Mouse (Mus musculus) embryonic facial prominence, embryonic 11.5 days (tissue): ENCODE measurements around the gene Pigu. TPM values are rescaled to one million over a fixed set of nuclear protein-coding genes. Genes with fewer than 3 reads are reported as not detected.

Experiments used
- ATAC-seq: fragments of 200-750 bp; cut with Nextera tagmentation; replicated peaks from 2 replicates; pipeline ENCODE4 v1.8.0; 2017; ENCODE audit warnings: low read depth; ENCODE audit not compliant: insufficient number of reproducible peaks, low FRiP score, low TSS enrichment
- DNase-seq: peaks from one replicate; pipeline ENCODE4 v3.0.0-alpha.2; 2015; ENCODE audit warnings: low spot score
- H3K27ac ChIP-seq: fragments of 300-500 bp; sonication (generic); replicated peaks from 2 replicates; pipeline ENCODE4 v1.5.1; 2014; ENCODE audit warnings: mild to moderate bottlenecking, low read depth, low read length, control low read depth
- H3K27me3 ChIP-seq: fragments of 300-500 bp; sonication (generic); 2 replicates; pipeline ENCODE4 v1.6.1; 2014; ENCODE audit warnings: mild to moderate bottlenecking, low read length, moderate library complexity, mixed read lengths; ENCODE audit not compliant: control insufficient read depth, insufficient read depth
- H3K36me3 ChIP-seq: fragments of 300-500 bp; sonication (generic); replicated peaks from 2 replicates; pipeline ENCODE4 v1.6.1; 2014; ENCODE audit warnings: low read depth, mild to moderate bottlenecking, low read length, moderate library complexity, mixed read lengths; ENCODE audit not compliant: control insufficient read depth, insufficient read depth
- H3K4me1 ChIP-seq: fragments of 300-500 bp; sonication (generic); 2 replicates; pipeline ENCODE4 v1.6.1; 2014; ENCODE audit warnings: low read length, mixed read lengths; ENCODE audit not compliant: control insufficient read depth, insufficient read depth
- H3K4me2 ChIP-seq: fragments of 300-500 bp; sonication (generic); 2 replicates; pipeline ENCODE4 v1.6.1; 2014; ENCODE audit warnings: low read depth, mild to moderate bottlenecking, control low read depth, low read length, moderate library complexity
- H3K4me3 ChIP-seq: fragments of 300-500 bp; sonication (generic); 2 replicates; pipeline ENCODE4 v1.5.1; 2014; ENCODE audit warnings: low read depth, low read length, control low read depth
- H3K9ac ChIP-seq: fragments of 300-500 bp; sonication (generic); replicated peaks from 2 replicates; pipeline ENCODE4 v1.6.1; 2014; ENCODE audit warnings: mild to moderate bottlenecking, control low read depth, low read length
- H3K9me3 ChIP-seq: fragments of 300-500 bp; sonication (generic); replicated peaks from 2 replicates; pipeline ENCODE4 v1.6.1; 2016; ENCODE audit warnings: mild to moderate bottlenecking, low read length, inconsistent platforms, mixed read lengths; ENCODE audit not compliant: control insufficient read depth
- WGBS: fragments of 180-500 bp; shearing (Covaris S2); extraction: QIAGEN DNeasy Blood & Tissue Kit; methylation state at CpG from one replicate; pipeline ENCODE4 v1.1.7; 2014; 5-methylcytosine and 5-hydroxymethylcytosine counted together
- polyA plus RNA-seq: library from polyadenylated mRNA; unstranded; fragments of >200 nt; fragmentation: Nextera tagmentation; extraction: Ambion mirVana; gene quantifications from 2 replicates; pipeline ENCODE4 v1.2.1, GENCODE M21; 2014

Gene Pigu
- polyA plus RNA-seq, 1 experiment from 2014 or later, result 58.4 TPM

DNA sequence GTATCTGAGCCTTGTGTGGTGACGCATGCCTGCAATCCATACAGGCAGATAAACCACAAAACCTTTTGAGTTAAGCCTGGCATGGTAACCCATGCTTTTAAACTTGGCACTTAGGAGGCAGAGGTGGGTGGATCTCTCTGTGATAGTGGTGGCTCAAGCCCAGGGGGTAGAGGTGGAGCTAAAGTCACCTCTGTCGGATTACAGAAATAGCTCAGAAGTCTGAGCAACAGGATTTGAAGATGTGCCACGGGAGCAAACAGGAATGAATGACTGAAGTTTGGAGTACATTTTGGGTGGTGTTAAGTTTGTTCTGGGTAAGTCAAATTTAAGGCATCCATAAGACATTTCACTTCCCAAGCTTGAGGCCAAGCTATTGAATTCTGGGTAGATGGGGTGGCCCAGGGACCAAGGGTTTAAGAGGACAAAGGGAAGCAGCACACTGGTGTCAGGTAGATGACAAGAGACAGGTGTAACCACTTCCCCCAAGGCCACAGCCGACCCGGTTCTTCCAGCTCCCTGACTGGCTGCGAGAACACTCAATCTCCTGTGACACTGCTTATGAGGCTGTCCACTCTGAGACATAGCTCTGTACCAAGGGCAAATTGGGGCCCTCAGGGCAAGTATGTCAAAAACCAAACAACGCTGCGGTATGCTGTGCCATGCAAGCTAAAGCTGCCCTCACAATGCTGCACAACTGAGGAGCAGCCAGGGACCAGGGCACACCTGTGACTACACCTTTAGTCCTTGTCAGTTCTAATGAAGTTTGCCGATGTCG lies 84.6 kb downstream of the Pigu start:
- Histone ChIP-seq H3K27ac (no peak overlapping the region), H3K36me3 (no peaks in the 10 kb centered on the region), H3K4me1 (no peaks in the 10 kb centered on the region; the same call in 1 of the 2 replicates), H3K4me3 (no peak overlapping the region), H3K4me2 (no peak overlapping the region), H3K27me3 (no peaks in the 10 kb centered on the region), H3K9ac (no peak overlapping the region), H3K9me3 (no peaks in the 10 kb centered on the region)
- DNase-seq (no peak), ATAC-seq (no peak)
- WGBS, result 73% methylated on average over 10 of the region's 10 CpGs

GRCm38 (mm10) chr2:155271957-155272356 lies 85.3 kb downstream of the Pigu start:
- no peaks in the 10 kb centered on the region for H3K27me3 ChIP-seq
- no peaks in the 10 kb centered on the region for H3K9me3 ChIP-seq
- no peak overlapping the region for H3K27ac ChIP-seq
- H3K36me3 ChIP-seq, result no peaks in the 10 kb centered on the region
- H3K9ac ChIP-seq, result no peak overlapping the region
- ATAC-seq (no peak), DNase-seq (peak; percentile 12)
- no peaks in the 10 kb centered on the region for H3K4me1 ChIP-seq
- WGBS, result 82% methylated on average over 6 of the region's 6 CpGs
- H3K4me2 ChIP-seq, result no peak overlapping the region
- H3K4me3 ChIP-seq, result no peak overlapping the region

- no peak overlapping the region for H3K4me3 ChIP-seq
- no peaks in the 10 kb centered on the region for H3K27me3 ChIP-seq
- H3K4me1 ChIP-seq, result no peaks in the 10 kb centered on the region
- WGBS, result 90% methylated on average over 5 of the region's 5 CpGs
- no peak for DNase-seq
- H3K9me3 ChIP-seq, result no peaks in the 10 kb centered on the region
- no peak overlapping the region for H3K4me2 ChIP-seq
- no peak overlapping the region for H3K27ac ChIP-seq
- no peak overlapping the region for H3K9ac ChIP-seq
- H3K36me3 ChIP-seq, result no peaks in the 10 kb centered on the region
- ATAC-seq, result no peak
Observed at GRCm38 (mm10) chr2:155266896-155267295, 90.3 kb downstream of the Pigu start.

DNA sequence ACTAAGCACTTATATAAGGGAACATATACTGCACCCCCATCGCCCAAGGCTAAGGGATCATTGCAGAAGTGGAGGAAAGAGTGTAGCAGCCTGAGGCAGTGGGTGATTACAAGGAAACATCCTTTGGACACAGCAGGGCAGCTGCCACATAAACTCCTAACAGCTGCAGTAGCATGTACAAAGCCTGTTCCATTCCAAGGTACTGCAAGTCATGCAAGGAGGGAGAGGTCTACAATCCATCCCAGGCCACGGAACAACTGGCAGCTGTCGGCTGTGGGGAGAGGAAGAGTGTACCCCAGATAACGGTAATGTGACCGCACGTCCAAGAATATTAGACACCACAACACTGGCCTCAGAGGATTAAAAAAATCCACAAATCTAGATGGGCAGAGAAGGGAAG lies 91.7 kb downstream of the Pigu start:
- H3K9me3 ChIP-seq, result no peaks in the 10 kb centered on the region
- no peak for ATAC-seq
- DNase-seq, result no peak
- H3K9ac ChIP-seq, result no peak overlapping the region
- H3K27me3 ChIP-seq, result no peaks in the 10 kb centered on the region
- 83% methylated on average over 6 of the region's 6 CpGs for WGBS
- no peak overlapping the region for H3K4me2 ChIP-seq
- no peak overlapping the region for H3K4me3 ChIP-seq
- H3K36me3 ChIP-seq, result no peaks in the 10 kb centered on the region
- no peak overlapping the region for H3K27ac ChIP-seq
- H3K4me1 ChIP-seq, result no peaks in the 10 kb centered on the region

DNA sequence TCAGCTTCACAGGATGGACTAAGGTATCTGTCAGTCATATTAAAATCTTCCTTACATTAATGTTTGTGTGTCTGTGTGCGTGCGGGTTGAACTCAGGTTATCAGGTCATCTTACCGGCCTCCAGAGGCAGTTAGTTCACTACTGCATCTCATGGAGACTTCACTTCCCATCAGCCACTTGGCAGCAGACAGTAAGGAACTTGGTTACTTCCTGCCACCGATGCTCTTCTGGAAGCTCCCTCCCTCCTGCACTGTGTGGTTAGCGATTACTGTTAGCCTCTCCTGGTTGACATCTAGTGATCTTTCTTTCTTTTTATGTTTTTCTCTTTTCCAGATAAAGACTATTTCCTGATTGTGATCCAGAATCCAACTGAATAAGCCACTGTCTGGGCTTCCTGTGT lies 107.6 kb downstream of the Pigu start:
- WGBS, result 92% methylated on average over 5 of the region's 5 CpGs

GRCm38 (mm10) chr2:155248718-155249117 lies 108.5 kb downstream of the Pigu start:
- DNase-seq (no peak), ATAC-seq (no peak)
- Histone ChIP-seq H3K9ac (no peak overlapping the region), H3K9me3 (no peaks in the 10 kb centered on the region), H3K4me1 (no peaks in the 10 kb centered on the region), H3K27ac (no peak overlapping the region), H3K36me3 (peaks cover 24% of the 10 kb centered on the region), H3K4me3 (no peak overlapping the region), H3K27me3 (no peaks in the 10 kb centered on the region), H3K4me2 (no peak overlapping the region)
- 88% methylated on average over 2 of the region's 2 CpGs for WGBS

More for the DNA sequence above, 107.6 kb downstream of the Pigu start:
- Histone ChIP-seq H3K27me3 (no peaks in the 10 kb centered on the region), H3K27ac (no peak overlapping the region), H3K4me3 (no peak overlapping the region), H3K4me1 (no peaks in the 10 kb centered on the region), H3K4me2 (no peak overlapping the region), H3K9ac (no peak overlapping the region), H3K9me3 (no peaks in the 10 kb centered on the region), H3K36me3 (peaks cover 24% of the 10 kb centered on the region)
- ATAC-seq, result no peak
- no peak for DNase-seq

- Histone ChIP-seq H3K27me3 (no peaks in the 10 kb centered on the region), H3K4me2 (no peak overlapping the region), H3K9ac (no peak overlapping the region), H3K4me3 (no peak overlapping the region), H3K4me1 (no peaks in the 10 kb centered on the region), H3K27ac (no peak overlapping the region), H3K36me3 (peaks cover 24% of the 10 kb centered on the region), H3K9me3 (no peaks in the 10 kb centered on the region)
- WGBS, result 93% methylated on average over 1 of the region's 1 CpGs
- no peak for ATAC-seq
- DNase-seq, result no peak
Observed at GRCm38 (mm10) chr2:155248206-155248605, 109.0 kb downstream of the Pigu start.

DNA sequence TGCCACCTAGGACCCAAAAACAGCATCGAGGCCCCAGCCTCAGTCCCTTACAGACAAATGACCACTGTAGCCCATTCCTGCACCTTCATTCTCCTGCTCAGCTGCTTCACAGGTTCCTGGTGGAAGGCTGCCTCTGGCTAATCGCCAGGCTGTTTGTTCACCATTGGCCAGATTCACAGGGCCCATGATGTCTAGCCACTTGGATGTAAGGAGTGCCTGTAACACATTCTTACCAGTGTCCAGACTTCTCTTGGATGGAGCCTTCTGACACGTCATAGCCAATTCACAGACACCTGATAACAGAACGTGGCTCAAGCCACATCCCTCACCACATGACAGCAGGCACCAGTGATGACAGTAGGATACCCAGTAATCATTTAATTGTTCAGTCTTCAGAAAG lies 111.0 kb downstream of the Pigu start:
- H3K4me1 ChIP-seq, result no peaks in the 10 kb centered on the region
- ATAC-seq (no peak), DNase-seq (no peak)
- H3K27me3 ChIP-seq, result no peaks in the 10 kb centered on the region
- H3K9me3 ChIP-seq, result no peaks in the 10 kb centered on the region
- whole genome bisulfite sequencing, result 94% methylated on average over 4 of the region's 4 CpGs
- no peak overlapping the region for H3K4me2 ChIP-seq
- H3K27ac ChIP-seq, result no peak overlapping the region
- peaks cover 24% of the 10 kb centered on the region for H3K36me3 ChIP-seq
- H3K9ac ChIP-seq, result no peak overlapping the region
- no peak overlapping the region for H3K4me3 ChIP-seq
